Mouse (Mus musculus) testis, postnatal 14 days (tissue): ENCODE data around the gene Stard3.

Source experiments
- DNase-seq: peaks from one replicate; pipeline ENCODE4 v3.0.0; 2021; ENCODE audit warnings: low spot score

The Stard3 gene

DNA sequence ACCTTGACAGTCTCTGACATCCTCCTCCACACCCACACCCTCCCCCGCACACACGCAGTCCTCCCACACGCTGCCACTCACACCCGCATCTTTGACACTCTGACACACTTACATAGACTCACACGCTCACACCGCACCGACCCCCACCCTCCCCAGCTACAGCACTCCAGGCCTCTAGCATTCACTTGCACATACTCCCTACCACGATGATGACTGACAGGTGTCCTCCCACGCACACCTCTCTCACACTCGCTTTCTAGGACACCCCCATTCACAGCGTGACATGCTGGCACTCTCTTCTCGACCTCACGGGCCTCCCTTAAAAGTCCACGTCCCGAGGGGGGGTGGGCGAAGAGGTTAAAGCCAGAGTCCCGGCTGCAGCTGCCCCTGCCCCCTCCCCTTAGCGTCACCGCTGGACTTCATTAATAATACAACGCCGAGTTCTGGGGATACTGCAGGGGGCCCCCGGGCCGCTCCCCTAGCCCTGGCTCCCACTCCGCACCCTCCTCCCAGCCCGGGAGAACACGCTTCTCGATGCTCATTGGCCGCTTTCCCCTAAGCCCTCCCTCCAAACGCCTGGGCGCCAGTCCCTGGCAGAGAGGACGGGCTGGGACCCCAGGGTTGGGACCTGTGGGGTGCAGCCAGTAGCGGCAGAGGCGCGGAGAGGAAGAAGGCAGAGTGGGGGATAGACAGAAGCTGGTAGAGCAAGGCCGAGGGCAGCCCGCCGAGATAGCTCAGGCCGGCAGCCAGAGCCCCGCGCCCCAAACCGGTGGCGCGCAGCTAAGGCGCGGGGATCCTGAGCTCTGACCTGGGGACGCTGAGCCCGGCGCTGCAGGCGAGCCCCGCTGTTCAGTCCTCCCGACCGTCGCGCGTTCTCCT lies 9.8 kb upstream of the Stard3 start, which contains the start of gene Ppp1r1b:
Gene Ppp1r1b, plus strand, starts transcription at position 322 of the 879 bp plus-strand sequence.
- peak; percentile 73 for DNase-seq

DNA sequence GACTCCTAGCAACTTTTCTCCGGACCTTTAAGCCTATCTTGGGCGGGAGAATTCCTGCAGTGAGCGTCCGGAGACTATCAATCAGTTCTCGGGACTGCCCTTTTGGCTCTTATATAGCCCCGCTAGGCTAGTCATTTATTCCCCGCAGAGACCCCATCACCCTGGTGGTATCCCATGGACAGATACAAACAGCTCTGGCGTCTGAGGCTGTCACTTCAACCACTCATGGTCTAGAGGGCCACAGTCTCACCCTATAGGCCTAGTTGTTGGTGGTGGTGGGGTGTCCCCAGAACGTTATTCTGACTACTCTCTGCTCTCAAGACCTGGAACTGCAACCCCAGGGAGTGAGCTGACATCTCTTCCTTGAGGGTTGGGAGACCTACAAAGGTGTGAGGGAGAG lies 8.9 kb upstream of the Stard3 start:
- no peak for DNase-seq

DNA sequence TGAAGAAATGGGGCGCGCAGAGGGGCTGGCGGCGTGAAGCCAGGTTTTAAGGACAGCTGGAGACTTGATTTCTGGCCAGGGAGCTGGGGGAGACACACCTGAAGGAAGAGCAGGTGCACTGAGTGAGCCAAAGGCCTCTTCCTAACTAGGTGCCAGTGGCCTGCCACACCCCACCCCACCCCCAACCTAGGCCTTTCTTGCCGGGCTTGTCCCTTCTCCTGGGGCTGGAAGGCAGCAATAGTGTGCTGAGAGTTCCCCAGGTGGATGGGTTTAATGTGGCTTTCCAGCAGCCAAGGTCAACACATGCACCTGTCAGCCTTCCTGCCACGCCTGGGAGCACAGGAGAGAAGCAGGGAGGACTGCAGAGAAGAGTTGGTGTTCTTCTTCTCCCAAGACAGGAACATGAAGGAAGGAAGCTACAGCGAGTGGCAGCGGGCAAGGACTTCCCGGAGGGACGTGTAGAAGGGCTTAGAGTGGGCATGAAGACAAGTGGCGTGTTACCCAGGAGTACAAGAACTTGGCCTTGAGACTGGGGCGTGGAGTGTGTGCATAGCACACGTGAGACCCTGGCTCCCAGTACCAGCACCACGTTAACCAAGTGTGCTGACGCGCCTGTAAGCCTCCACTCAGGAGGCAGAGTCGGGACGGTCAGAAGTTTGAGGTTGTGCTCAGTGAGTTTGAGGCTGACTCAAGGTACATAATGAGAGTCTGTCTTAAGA lies 5.7 kb upstream of the Stard3 start:
- DNase-seq: no peak

DNA sequence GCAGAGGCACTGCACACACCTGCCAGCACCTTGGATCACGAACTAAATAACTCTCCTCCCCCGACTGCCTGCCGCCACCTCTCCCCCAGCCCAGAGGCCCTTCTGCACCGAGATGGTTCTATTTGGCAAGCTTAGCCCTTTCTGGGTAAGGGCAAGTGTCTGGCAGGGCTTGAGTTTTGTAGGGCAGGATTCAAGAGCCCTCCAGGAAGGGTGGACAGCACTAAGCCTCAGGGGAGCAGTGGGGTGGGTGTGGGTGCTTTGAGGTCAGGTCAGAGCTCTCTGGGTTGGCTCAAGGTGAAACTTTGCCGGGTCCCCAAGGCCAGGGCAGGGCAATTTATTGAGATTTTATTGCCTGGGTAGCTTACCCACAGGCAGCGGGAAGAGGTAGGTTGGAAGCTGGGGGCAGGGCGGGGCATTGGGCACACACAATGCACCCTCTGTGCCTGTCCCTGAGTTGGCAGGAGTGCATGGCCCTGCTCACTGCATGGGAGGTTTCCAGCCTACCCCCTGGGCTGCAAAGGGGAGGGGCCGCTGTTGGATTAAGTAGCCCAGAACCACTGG lies 4.4 kb upstream of the Stard3 start:
- DNase-seq: no peak

DNA sequence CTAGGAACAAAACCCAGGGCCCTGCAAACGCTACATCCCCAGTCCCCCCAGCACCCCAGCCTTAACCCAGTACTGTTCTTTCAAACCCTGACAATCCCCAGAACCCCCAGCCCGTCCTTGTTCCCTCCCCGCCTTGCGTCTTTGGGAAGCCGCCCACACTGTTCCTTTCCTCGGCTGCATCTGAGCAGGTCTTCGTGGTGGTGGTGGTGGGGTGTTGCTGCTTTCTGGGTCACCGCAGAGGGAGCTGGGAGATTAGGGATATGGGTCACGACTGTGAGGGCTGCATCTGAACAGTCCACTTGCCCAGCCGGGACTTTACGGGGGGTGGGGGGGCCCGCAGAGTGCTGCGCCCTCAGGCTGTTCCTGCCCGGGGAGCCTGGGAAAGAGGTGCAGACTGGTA lies 3.7 kb upstream of the Stard3 start:
- no peak for DNase-seq

DNA sequence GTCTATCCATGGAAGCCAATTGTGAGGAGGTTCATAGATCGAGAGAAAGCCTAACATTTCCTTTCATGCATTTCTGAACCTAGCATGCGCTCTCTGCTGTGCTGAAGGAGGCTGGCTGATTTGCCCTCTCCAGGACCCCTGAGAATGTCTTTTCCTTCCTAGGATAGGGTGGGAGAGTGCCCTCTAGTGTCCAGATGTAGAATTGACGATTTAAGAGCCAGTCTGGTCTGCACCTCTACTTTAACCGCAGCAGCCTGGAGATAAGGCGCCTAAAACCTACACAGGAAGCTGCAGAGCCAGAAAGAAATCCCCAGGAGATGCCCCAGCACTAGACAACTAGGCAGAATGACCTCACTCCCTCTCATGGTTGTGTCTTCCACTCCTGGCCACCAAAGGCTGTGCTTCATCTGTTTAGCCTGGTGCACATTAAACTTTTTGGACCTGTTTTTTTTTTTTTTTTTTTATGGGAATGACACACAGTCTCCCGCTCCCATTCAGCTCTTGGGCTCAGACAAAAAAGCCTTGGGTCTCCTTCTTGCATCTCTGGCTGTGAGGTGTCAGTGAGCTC lies 2.4 kb upstream of the Stard3 start:
- no peak for DNase-seq

DNA sequence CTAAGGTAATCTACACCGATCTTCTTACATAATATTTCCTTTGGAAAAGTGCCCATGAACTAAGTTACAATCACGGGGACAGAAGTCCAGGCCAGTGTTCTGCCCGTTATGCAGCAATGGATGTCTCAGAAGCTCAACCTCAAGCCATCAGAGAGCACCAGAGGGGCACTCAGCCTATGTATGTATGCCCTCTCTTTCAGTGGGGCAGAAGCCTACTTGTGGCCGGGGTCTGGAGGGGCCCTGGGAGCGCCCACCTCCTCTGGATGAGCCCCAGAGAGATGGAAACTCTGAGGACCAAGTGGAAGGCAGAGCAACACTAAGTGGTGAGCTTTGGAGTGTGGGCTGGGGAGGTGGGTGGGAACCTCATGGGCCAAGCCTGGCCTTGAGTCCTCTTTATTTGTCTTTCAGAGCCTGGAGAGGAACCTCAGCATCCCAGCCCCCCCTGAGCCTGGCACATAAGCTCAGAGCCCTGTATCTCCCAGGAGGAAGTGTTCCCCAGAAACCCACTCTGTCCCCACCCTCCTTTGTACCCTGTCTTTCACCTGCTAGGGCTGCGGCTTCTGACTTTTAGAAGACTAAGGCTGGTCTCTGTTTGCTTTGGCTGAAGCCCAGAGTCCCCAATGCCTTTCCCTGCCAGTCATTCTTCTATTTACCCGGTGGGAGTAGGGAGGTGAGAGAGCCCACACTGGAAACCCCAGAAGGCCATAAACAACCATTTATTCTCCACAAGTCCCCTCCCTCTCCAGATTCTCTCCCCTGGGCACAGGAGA lies 1.4 kb upstream of the Stard3 start:
- no peak for DNase-seq

DNA sequence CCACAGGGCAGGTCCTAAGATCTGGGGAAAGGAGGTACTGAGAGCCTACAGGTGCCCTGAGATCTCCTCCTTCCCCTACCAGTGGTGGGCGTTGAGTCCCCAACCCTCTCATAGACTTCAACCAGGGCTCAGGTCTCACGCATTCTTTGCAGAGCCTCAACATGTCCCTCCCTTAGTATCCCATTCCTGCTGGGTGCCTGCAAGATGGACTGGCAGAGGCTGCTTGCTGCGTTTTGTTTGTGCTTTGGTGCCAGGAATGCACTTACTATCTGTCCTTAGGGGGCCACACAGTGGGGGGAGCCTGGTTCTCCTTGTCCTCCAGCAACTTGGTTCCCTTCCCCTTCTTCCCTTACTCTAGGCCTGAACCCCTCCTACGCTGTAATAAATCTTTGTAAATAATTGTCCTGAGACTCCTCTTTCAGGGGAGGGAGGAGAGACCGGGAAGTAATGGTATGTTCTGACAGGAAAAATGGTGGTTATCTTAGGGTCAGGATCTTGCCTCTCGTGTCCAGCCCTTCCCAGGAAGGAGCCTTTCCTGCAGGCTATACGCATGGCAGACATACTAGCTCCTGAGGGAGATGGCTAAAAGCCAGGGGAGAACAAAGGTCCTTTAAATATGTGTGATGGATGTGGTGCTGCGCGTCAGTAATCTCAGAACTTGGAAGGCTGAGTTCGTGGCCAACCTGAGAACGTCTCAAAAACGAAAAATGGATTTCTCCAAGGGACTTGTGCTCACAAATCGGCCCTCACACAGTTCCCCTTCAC lies 590 bp upstream of the Stard3 start:
- no peak for DNase-seq

DNA sequence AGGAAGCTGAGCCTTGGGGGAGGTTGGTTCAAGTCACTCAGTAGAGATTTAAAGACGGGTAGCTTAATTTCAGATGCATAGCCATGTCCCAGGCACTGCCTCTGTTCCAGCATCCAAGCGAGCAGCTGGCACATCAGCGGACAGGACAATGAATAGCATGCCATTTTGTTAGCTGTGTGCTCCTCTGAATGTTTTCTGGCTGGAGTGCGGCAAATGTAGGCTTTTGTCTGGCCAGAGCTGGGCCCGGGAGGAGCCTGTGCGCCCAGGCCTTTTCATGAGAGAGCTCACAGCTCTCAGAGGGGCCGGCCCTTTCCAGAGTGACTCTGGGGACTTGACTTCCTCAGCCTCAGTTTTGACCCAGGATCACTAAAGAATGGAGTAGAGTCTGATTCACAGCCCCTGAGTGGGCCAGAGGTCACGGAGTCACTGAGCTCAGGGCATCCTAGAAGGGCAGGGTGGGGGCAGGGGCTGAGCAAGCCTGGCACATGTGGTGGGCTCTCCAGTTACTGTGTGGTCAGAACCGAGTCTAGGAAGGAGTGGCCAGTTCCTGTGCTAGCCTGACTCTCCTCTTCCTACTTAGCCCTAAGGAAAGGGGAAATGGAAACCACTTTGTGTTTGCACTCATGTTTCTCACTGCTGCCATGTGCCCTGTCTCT lies 2.8 kb downstream of the Stard3 start:
- DNase-seq: no peak

DNA sequence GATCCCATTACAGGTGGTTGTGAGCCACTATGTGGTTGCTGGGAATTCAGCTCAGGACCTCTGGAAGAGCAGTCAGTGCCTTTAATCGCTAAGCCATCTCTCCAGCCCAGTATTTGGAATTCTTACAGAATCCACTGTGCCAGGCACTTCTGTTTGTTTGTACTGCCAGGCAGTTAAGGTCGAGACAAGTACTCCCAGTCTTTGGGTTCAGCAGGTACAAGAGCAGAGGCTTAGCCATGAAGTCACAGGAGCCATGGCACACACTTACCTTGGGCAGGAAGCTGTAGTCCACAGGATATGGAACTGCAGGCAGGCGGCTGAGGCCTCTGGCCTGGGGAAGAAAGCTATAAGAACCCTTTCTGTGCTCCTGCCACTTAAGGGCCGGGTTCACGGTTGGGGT lies 5.6 kb downstream of the Stard3 start:
- DNase-seq: no peak

DNA sequence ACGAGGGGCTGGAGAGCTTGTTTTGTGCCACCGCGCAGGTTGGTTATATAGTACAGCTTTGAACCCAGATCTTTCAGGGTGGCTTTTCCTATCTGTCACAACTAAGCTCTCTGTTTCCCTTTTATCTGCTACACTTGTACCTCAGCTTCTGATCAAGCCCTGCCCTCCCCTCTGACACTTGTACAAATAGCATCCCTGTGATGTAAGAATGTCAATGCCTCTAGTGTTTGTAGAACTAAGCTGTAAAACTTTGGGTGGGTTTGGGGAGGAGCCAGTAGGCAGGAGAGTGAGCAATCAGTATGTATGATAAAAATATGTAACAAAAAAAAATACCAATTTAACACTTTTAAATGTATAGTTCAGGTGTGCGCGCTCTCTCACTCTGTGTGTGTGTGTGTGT lies 6.2 kb downstream of the Stard3 start:
- DNase-seq: no peak

DNA sequence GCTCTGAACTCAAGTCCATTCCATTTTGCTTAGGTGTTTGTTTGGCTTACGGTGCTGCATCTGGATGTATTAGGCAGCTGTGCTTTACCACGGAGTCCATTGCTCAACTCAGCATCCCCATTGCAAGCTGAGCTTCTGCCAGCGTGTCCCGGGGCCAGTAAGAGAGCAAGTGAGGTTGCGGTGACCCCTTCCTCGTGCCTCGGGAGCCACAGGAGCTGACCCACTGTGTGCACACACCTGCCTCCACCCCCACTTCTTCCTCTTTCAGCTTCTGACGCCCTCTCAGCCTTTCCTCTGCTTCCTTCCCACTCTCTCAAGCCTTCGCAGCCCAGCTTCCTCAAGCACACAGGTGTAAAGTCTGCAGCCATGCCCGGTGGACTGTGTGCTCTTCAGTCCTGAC lies 8.1 kb downstream of the Stard3 start:
- no peak for DNase-seq

DNA sequence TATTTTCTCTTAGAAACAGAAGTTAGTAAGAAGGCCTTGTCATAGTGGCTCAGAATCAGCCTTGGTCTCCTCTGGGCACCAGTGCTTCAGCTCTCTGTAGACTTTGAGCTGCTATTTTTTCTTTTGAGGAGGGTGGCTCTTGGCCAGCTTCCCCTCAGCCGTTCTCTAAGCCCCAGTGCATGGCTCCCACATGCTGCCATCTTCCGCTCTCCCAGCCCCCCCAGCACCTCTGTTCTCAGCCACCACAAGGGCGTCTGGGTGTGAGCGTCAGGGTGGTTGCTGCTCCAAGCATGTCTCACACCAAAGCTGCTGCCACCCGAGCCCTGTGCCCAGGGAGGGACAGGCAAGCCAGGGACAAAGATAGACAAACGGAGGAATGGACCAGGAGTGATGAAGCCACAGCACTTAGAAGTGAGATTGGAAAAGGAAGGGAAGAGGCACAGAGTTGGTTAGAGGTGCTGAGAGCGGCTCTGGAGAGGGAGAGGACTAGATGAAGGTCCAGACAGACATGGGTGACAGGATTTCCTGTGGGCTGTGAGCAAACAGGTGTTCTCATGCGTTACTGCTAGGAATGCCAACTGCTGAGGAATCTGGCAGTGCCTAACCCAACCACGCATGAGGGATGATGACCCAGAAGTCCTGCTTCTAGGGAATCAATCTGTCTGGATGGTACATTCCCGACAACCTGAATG lies 9.1 kb downstream of the Stard3 start:
- DNase-seq: no peak

DNA sequence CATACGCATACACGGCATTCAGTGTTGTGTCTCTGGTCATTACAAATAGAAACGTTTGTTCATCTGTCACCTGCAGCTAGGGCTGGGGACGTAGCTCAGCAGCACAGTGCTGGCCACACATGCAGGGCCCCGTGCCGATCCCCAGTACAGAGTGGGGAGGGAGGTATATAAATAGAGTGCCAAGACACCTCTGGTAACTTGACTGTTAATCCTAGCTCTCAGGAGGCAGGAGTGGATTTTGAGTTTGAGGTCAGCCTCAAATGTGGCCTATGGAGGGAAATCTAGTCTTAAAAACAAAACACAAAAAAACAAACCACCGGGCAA lies 9.7 kb downstream of the Stard3 start:
- DNase-seq: no peak

DNA sequence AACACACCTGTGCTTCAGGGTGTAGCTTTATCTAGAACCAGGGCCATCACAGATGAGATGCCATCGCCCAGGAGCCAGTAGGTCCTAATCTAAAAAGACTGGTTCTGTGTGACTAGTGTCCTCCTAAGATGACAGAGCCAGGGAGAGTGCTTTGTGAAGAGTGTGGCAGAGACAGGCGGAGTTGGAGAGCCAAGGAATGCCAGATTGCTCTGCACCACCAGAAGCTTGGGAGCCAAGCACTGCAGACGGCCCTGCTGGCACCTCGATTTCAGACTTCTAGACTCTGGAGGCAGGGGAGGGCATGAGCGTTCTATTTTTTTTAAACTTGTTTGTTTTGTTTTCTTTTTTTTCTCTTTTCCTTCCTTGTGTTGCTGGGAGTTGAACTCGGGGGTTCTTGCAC lies 11.2 kb downstream of the Stard3 start:
- DNase-seq: no peak

DNA sequence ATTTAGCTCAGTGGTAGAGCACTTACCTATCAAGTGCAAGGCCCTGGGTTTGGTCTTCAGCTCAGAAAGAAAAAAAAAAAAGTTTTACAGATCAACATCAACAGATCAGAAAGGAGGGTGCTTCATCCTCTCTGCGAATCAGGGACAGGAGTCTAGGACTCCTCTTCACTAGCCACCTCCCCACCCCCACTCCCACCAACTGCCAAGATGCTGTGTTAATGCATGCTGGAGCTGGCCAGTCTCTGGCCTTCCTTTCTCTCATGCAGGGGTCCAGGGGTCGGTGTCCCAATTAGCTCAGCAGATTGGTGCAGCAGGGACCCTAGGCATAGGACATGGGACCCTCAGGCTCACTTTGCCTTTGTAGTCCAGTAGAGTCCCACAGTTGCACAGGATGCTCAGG lies 12.4 kb downstream of the Stard3 start:
- DNase-seq: no peak

DNA sequence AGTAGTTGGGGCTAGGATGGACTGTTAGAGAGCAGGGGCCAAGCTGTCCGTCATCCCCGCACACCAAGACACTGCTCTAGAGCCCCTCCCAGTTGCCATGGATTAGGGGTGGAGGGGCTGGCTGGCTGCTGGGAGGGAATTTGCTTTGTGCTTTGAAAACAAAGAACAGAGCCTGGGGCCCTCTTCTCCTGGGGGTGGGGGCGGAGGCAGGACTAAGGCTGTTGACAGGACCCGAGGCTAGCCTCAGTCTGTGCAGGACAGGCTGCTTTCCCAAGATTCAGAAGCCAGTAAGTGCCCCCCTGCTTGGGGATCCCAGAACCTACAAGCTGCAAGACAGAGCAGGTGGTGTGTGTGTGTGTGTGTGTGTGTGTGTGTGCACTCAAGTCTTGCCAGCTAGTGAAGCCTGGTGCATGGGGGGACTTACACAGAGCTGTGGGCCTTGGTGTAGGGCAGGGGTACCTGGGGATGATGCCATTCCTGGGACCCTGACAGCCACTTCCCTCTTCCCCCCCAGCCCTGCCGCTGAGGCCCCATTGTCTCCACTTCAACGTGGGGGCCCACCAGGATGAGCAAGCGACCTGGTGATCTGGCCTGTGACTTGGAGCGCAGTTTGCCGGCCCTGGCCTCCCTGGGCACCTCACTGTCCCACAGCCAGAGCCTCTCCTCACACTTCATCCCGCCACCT lies 13.5 kb downstream of the Stard3 start:
- DNase-seq: no peak

DNA sequence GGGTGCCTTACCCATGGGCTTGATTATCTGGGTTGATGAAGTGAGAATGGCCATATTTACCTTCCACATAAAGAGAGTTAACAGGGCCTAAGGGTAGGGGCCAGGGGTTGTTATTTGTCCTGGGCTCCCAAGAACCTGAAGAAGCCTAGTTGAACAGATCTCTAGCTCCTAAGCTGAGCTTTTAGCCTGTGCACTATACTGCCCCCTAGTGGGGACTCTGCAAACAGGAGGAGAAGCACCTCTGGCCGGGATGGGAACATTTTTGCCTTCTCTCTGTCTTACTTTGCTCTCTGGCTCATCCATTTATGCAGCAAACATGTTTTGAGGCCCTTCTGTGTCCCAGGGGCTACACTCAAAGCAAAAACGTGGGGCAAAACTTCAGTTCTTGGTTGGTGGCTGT lies 14.2 kb downstream of the Stard3 start:
- no peak for DNase-seq

DNA sequence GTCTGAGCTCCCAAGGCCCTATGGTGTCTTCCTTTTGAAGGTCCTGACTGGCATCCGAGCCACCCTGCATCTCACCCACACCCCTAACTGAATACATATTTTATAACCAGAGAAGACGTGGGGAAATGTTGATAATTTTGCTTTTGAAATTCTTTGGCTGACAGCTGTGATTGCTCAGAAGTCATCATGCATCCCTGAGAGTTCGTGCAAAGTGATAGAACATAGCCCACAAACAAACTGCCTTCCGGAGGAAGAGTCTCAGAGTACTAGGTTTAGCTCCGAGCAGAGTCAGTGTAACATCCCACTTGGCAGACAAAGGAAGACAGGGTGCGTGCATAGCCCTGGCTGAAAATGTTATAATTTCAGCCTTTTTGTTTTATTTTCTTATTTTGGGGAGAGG lies 15.1 kb downstream of the Stard3 start:
- DNase-seq: no peak

DNA sequence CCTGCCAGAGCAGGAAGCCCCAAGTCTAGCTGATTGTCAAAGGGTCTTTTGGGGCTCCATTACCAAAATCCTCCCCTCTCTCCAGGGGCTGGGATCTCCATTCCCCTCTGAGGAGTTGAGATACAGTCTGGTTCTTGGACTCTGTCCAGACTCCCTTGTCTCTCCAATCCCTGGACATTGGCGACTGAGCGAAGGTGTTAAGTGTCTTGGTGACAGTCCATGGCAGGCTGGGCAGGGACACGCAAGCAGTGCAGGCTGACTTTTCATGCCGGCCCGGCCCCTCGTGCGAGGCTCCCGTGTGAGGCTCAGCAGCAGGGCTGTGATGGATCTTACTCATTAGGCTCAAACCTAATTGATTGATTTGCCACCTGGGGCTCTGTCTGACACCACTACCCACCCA lies 16.1 kb downstream of the Stard3 start:
- DNase-seq: no peak
